Mouse (Mus musculus) frontal cortex, adult (tissue): ENCODE data around the gene Vnn3.
A peak's percentile ranks its signal among the peaks of the same experiment; 100 is the strongest.

Source experiments
- ATAC-seq: cut with Nextera tagmentation; 2 replicates; pipeline ENCODE4 v1.9.2; 2017; ENCODE audit warnings: mild to moderate bottlenecking, moderate library complexity, mixed read lengths; ENCODE audit not compliant: low TSS enrichment

Gene Vnn3

DNA sequence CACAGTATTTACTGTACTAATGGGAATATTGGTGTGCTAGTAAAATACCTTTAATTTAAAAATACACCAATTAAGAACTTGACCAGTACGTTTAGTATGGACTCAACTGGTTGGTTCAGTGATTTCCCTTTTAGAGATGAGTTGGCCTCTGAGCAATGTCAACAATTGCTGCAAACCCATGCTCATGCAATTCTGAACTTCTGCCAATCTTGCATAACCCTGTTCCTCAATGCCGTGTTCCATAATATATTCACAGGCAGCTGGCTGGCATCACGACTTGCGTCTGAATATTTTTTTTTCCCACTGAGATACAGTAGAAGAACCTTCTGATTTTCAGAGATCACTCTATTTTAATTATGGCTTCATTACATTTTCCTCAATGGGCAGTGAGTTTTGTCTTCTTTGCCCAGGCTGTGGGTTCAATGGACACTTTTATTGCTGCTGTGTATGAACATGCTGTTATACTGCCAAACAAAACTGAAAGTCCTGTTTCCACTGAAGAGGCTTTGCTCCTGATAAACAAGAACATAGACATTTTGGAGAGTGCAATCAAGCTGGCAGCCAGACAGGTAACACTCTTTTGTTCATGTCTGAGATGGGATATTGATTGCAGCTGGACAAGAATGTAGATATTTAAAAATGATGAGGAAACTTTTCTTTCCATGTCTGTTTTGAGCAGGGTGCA lies at the start of gene Vnn3:
Gene Vnn3, plus strand, starts transcription at position 235 of the 685 bp plus-strand sequence.
- ATAC-seq: no peak

DNA sequence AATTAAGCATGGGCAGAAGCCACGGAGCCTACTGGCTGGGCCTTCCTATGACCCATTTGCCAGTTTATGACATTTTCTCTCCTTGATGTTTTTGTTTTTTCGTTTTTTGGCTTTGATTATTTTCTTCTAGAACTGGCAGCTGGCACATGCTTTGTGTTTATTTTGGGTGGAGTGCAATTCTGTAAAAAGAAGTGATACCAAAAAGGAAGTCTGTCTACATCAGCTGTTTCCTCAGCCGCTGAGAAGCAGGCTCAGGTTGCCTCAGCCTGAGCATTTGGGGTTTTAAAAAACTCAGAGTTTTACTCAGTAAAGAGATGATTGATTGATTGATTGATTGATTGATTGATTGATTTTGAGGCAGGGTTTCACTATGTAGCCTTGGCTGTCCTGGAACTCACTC lies 48.4 kb upstream of the Vnn3 start:
- ATAC-seq: peak; percentile 72

DNA sequence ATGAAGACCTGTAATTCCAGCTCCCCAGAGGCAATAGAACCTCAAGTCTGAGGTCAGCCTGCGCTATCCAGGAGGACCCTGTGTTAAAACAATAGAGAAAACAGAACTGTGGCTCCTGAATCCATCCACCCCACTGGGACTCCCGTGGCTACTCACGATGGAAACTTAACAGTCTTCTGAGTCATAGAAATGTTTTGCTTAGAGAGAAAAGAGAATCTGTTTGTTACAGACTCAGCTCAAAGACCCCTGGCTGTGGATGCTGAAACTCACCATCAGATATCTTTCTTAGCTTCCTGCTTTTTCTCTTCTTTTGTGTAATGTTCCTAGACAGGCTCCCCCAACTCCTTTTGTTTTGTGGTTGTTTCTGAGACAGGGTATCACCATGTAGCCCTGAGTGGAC lies 46.6 kb upstream of the Vnn3 start:
- ATAC-seq: no peak

DNA sequence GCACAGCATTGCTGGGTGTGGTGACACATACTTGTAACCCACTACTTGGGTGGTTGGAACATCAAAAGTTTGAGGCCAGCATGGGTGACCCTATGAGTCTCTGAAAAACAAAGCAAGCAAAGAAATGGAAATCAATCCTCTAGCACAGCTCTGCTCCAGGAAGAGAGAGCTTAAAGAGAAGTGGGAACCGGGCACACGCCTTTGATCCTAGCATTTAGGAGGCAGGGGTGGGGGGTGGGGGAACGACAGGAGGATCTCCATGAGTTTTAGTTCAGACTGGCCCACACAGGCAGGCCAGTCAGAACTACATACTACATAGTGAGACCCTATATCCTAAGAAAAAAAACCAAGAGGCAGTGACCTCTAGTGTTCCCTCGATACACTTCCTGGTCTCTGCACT lies 45.1 kb upstream of the Vnn3 start:
- ATAC-seq: no peak

DNA sequence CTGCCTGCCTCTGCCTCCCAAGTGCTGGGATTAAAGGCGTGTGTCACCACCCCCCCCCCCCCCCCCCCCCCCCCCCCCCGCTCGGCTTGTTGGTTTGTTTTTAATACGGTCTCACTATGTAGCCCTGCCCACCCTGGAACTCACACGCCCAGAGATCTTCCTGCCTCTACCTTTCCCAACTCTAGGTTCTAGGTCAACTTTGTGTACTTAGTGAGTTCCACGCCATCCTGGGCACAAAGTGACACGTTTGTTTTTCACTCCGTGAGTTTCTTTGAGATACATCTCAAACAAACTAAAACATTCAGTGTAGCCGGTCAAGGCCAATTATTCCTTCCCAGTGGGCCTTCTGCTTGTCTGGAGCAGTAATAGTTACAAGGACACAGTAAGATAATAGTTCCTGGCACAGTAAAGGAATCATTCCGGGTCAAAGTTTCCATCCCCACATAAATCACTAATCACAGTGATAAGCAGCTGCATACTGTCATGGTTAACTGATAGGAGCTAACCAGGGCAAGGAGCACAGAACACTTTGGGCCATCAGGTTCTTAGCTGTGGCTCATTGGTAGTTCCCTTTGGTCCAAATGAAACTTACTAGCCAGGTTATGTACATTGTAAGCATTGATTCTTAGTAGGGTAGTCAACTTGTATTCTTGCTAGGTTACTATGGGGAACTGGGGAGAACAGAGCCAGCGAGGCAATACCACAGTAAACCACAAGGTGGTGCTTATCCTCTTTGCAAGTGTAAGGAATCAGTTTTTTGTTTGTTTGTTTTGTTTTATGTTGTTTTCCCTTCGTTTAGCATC lies 39.4 kb upstream of the Vnn3 start:
- peak; percentile 90 for ATAC-seq

DNA sequence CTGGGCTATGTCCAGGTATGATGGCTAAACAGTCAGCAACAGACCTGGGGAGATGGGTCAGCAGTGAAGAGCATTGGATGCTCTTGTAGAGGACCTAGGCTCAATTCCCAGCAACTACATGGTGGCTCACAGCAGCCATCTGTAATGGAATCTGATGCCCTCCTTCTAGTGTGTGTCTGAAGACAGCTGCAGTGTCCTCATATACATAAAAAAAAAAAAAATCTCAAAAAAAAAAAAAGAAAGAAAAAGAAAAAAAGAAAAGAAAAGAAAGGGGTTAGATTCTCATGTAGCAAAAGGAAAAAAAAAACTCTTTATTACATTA lies 38.9 kb upstream of the Vnn3 start:
- ATAC-seq: 0 out of 2 replicates have a peak, but pooled peaks have one; percentile 11

GRCm38 (mm10) chr10:23812852-23813766 lies 38.2 kb upstream of the Vnn3 start:
- no peak for ATAC-seq

GRCm38 (mm10) chr10:23815168-23815567 lies 36.1 kb upstream of the Vnn3 start:
- ATAC-seq: peak; percentile 70

- no peak for ATAC-seq
These were observed 35.0 kb upstream of the Vnn3 start for GRCm38 (mm10) chr10:23816241-23816640.

DNA sequence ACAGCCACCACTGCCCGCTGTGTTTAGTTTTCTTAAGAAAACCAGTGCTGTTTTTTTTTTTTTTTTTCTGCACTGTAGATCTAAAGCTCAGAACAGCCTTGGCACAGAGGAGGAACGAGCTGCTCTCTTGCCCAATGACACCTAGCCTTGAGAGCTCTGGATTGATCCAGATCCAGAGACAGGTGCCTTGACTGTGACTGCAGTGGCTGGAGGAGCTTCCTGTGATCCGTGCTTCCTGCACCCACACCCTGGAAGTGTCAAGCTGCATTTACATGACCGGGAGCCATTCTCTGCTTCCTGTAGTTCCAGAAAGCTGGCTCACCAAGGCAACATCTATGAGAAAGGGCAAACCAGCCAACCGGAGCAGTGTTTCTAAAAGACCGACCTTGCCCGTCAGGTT lies 24.7 kb upstream of the Vnn3 start:
- no peak for ATAC-seq

DNA sequence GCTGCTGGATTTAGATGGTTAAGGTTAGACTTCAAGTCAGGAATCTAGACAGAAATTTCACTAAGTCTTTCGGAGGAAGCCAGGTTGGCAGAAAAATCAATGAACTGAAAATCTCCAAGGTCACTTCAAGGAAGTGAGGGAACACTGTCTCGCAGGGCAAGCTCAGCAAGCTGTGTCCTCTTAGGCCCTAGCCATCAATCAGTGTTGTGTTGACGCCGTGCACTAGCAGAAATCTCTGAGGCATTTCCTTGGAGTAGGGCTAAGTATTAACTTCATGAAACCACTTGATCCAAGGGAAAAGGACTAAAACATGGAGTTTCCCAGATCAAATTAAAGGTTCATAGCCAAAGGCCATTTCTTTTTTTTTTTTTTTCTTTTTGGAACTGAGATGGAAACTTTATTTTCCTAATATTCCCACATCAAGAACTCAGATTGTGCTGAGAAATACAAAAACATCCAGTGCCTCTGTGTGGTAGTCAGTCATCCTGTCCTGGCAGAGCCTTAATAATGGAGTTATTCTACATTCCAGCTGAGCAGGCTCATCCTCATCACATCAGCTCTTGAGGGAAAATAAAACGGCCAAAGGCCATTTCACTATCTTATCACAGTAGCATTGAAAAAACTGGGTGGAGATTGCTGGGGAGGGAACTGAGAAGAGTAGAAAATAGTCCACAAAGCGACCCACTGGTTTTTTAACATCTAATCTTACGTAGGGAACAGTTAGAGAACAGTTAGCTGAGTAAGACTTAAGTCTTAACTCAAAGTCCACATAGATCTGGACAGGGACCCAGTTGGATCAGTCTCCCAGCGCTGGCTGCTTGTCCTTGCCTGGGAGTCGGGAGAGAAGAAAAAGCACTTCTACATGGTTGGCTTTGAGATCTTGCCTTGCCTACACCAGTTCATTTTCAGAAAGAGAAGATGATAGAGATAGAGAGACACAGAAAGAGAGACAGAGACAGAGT lies 15.0 kb upstream of the Vnn3 start:
- no peak for ATAC-seq

- ATAC-seq: no peak
These were observed 14.1 kb upstream of the Vnn3 start for GRCm38 (mm10) chr10:23837115-23837514.

- ATAC-seq: no peak
These were observed 12.4 kb upstream of the Vnn3 start for GRCm38 (mm10) chr10:23838910-23839309.

DNA sequence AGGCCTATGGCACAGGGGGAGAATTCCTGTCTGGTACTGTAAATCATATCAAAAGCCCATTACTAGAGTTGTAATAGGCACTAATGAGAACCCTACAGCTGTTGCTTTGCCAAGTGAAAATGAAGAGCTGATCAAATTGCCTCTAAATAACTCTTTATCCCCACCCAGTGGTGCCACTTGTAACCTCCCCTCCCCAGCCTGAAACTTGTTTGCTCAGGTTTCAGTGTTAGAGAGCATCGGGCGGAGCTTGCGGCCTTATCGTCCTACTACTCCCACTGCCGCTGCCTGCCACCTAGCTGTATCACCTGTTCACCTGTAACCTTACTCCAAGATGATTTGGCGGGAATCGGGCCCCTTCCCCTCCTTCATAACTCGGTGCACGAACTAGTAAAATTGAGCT lies 11.9 kb upstream of the Vnn3 start:
- ATAC-seq: no peak

DNA sequence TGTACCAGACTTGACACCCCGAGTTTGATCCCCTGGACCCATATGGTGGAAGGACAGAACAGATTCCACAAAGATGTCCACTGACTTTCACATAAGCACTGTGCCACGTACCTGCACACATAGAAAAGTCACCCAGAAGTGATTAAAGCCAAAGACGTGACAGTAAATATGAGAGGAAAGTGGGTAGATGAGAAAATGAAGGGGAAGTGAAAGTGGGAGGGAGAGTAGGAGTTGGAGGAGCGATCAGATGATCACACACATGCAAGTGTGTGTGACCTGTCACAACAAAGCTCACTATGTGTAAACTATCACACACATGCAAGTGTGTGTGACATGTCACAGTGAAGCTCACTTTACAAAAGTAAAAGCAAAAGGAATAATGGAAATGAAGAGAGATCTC lies 10.8 kb upstream of the Vnn3 start:
- ATAC-seq: no peak

- no peak for ATAC-seq
These were observed 834 bp downstream of the Vnn3 start for GRCm38 (mm10) chr10:23852096-23852495.

- ATAC-seq: no peak
These were observed 13.4 kb downstream of the Vnn3 start for GRCm38 (mm10) chr10:23864362-23865312.

- ATAC-seq: no peak
These were observed 29.4 kb downstream of the Vnn3 start for GRCm38 (mm10) chr10:23880695-23881094.

GRCm38 (mm10) chr10:23884910-23885309 lies 33.6 kb downstream of the Vnn3 start:
- no peak for ATAC-seq

- no peak for ATAC-seq
These were observed 34.8 kb downstream of the Vnn3 start for GRCm38 (mm10) chr10:23886060-23886459.
